Mouse (Mus musculus) limb, embryonic 10.5 days (tissue): ENCODE data around the gene Fth1. TPM values are rescaled to one million over a fixed set of nuclear protein-coding genes. Genes with fewer than 3 reads are reported as not detected.
"Not testable (repeated sequence)": the region's sequence is repeated elsewhere in the genome, so short reads cannot be mapped to it uniquely, and the experiment has no call there.

Experiments
- DNase-seq: peaks from one replicate; pipeline ENCODE4 v3.0.0-alpha.2; 2017; ENCODE audit warnings: low spot score
- H3K27ac ChIP-seq: fragments of 300-500 bp; sonication (generic); 2 replicates; pipeline ENCODE4 v1.5.1; 2016; ENCODE audit warnings: mild to moderate bottlenecking
- H3K27me3 ChIP-seq: fragments of 300-500 bp; sonication (generic); 2 replicates; pipeline ENCODE4 v1.6.1; 2016; ENCODE audit warnings: low read depth, mild to moderate bottlenecking; ENCODE audit not compliant: poor library complexity, severe bottlenecking
- H3K36me3 ChIP-seq: fragments of 300-500 bp; sonication (generic); 2 replicates; pipeline ENCODE4 v1.6.1; 2016; ENCODE audit warnings: mild to moderate bottlenecking, moderate library complexity
- H3K4me1 ChIP-seq: fragments of 300-500 bp; sonication (generic); 2 replicates; pipeline ENCODE4 v1.6.1; 2016
- H3K4me3 ChIP-seq: fragments of 300-500 bp; sonication (generic); 2 replicates; pipeline ENCODE4 v1.5.1; 2016; ENCODE audit warnings: mild to moderate bottlenecking, moderate library complexity
- H3K9me3 ChIP-seq: fragments of 300-500 bp; sonication (generic); replicated peaks from 2 replicates; pipeline ENCODE4 v1.6.1; 2016; ENCODE audit warnings: mild to moderate bottlenecking
- whole genome bisulfite sequencing: fragments of 180-500 bp; shearing (Covaris S2); methylation state at CpG from one replicate; pipeline ENCODE4 v1.1.7; 2016; 5-methylcytosine and 5-hydroxymethylcytosine counted together
- polyA plus RNA-seq: library from polyadenylated mRNA; unstranded; fragments of >200 nt; fragmentation: Nextera tagmentation; extraction: Ambion mirVana; gene quantifications from 2 replicates; pipeline ENCODE4 v1.2.1, GENCODE M21; 2016

Fth1 gene
- polyA plus RNA-seq, 1 experiment from 2014 or later = 1,175 TPM

DNA sequence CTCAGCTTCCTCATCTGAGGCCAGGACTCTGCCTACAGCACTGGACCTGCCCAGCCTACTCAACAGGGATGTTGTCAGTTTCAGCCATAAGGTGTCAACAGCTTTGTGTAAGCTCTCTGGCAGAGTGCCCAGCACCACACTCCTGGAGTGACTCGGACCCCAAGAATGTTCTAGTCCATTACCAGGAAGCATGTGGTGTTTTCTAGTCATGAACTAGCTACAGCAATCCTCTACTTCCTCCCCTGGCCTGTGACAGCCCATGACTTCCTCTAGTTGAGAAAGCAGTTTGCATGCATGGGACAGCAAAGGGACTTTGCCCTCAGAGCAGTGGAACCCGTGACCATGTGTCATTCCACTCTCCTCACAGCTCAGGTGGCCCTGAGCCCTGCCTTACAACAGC, 5.5 kb upstream of the Fth1 start:
- not testable (repeated sequence) for DNase-seq, H3K9me3 ChIP-seq, H3K27ac ChIP-seq, H3K4me1 ChIP-seq, H3K4me3 ChIP-seq, H3K27me3 ChIP-seq, H3K36me3 ChIP-seq
- WGBS = 81% methylated on average over 2 of the region's 2 CpGs

DNA sequence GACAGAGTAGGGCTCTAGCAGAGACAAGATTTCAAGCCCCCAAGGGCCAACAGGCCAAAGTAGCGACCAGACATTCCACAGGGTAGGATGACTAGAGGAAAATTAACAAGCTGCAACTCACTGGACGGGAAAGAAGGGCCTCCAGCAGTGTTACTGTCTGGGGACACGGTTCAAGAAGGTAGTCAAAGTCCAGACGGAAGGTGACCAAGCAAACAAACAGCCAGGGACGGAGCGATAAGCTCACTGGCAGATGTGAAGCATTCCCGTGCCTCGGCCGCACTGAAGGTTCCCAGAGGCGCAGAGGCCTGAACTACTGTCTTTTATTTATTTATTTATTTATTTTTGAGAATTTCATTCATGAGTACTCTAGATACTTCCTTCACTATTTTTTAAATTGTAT, 3.3 kb upstream of the Fth1 start:
- no peaks in the 10 kb centered on the region for H3K27me3 ChIP-seq
- H3K4me3 ChIP-seq = no peak overlapping the region
- H3K27ac ChIP-seq = no peak overlapping the region
- H3K4me1 ChIP-seq = peaks cover 13% of the 10 kb centered on the region
- no peaks in the 10 kb centered on the region for H3K9me3 ChIP-seq
- no peak for DNase-seq
- no peaks in the 10 kb centered on the region for H3K36me3 ChIP-seq
- WGBS = 84% methylated on average over 10 of the region's 10 CpGs

DNA sequence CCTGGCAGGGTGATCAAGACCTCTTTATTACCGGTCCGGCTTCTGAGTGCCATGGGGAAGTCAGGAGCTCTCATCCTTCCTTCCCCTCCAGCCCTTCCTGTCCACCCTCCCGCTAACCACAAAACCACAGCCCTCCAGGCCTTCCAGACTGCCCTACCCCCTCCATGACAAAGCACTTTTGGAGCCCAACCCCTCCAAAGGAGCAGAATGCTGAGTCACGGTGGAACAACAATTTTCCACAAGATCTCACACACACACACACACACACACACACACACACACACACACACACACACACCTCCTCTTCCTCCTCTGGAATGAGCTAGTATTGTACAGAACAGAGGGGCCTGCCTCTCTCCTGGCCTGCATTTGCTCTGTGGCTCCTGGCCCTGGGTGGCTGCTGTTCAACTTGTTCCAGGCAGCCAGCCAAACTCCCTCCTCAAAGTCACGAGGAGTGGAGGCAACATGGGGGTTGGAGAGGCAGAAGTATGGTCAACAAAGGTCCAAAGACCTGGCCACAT, 1.9 kb upstream of the Fth1 start:
- 69% methylated on average over 5 of the region's 5 CpGs for WGBS
- Histone ChIP-seq H3K36me3 (no peaks in the 10 kb centered on the region), H3K27me3 (no peaks in the 10 kb centered on the region), H3K4me3 (no peak overlapping the region), H3K9me3 (no peaks in the 10 kb centered on the region), H3K27ac (no peak overlapping the region), H3K4me1 (peaks cover 17% of the 10 kb centered on the region)
- no peak for DNase-seq

- Histone ChIP-seq H3K27me3 (no peaks in the 10 kb centered on the region), H3K9me3 (no peaks in the 10 kb centered on the region), H3K4me1 (peaks cover 24% of the 10 kb centered on the region), H3K27ac (no peak overlapping the region), H3K36me3 (peaks cover 4% of the 10 kb centered on the region), H3K4me3 (no peak overlapping the region)
- DNase-seq = no peak
- 84% methylated on average over 2 of the region's 2 CpGs for WGBS
Measured at GRCm38 (mm10) chr19:9979156-9979555, 1.2 kb upstream of the Fth1 start.

GRCm38 (mm10) chr19:9981621-9982020, 1.2 kb downstream of the Fth1 start:
- Histone ChIP-seq H3K27ac (peak overlapping the region; percentile 92), H3K27me3 (no peaks in the 10 kb centered on the region), H3K4me3 (peak overlapping the region; percentile 74), H3K9me3 (no peaks in the 10 kb centered on the region), H3K4me1 (peaks cover 22% of the 10 kb centered on the region), H3K36me3 (peaks cover 28% of the 10 kb centered on the region)
- DNase-seq = no peak
- WGBS = 79% methylated on average over 4 of the region's 4 CpGs

GRCm38 (mm10) chr19:9982151-9982851, 1.9 kb downstream of the Fth1 start:
- H3K9me3 ChIP-seq = no peaks in the 10 kb centered on the region
- peaks cover 29% of the 10 kb centered on the region for H3K4me1 ChIP-seq
- H3K27me3 ChIP-seq = no peaks in the 10 kb centered on the region
- H3K27ac ChIP-seq = peak overlapping the region; percentile 92
- H3K36me3 ChIP-seq = peaks cover 30% of the 10 kb centered on the region
- WGBS = under 1% methylated on average over 58 of the region's 59 CpGs
- peak; percentile 98 for DNase-seq
- peak overlapping the region; percentile 74 for H3K4me3 ChIP-seq

- Histone ChIP-seq H3K9me3 (no peaks in the 10 kb centered on the region), H3K4me1 (peaks cover 36% of the 10 kb centered on the region), H3K27ac (peak overlapping the region; percentile 92), H3K36me3 (peaks cover 30% of the 10 kb centered on the region), H3K27me3 (no peaks in the 10 kb centered on the region), H3K4me3 (peak overlapping the region; percentile 74)
- under 1% methylated on average over 31 of the region's 31 CpGs for WGBS
- no peak for DNase-seq
Measured at GRCm38 (mm10) chr19:9982852-9983542, 2.6 kb downstream of the Fth1 start.

GRCm38 (mm10) chr19:9984111-9985055, 4.0 kb downstream of the Fth1 start:
- Histone ChIP-seq H3K4me3 (peak overlapping the region; percentile 74), H3K27me3 (no peaks in the 10 kb centered on the region), H3K36me3 (peaks cover 30% of the 10 kb centered on the region), H3K4me1 (peaks cover 38% of the 10 kb centered on the region), H3K27ac (no peak overlapping the region), H3K9me3 (no peaks in the 10 kb centered on the region)
- no peak for DNase-seq
- WGBS = 94% methylated on average over 20 of the region's 20 CpGs

DNA sequence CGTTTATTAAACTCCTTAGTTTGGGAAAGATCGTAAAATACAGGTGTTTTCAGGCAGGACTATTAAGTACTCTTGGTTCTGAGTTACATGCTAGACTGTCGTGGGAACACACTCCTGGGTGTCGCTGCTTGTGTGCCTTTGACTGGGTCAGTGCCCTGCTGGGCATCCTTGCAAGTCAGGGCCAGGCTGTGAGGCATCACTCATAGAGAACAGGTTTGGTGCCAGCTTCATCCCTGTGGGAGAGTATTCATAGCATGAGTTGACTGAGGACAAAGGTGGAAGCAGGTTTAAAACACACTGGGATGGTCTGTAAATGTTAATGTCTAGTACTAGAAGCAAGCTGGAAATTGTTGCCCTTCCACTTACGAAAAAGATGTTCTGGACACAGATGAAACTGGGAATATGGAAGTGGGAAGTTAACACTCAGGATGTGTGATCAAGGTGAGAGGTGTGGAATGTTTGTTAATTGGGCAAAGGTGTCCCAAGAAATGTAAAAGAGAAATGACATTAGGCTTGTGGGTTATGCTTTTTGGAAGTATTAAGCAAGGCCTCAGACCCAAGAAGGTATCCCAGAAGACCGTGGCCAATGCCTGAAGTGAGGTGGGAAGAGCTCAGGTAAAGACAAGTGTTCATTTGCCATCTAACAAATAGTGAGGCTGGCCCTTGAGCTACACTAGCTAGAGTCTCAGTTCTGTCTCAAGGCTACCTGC, 4.9 kb downstream of the Fth1 start:
- Histone ChIP-seq H3K36me3 (peaks cover 30% of the 10 kb centered on the region), H3K4me3 (no peak overlapping the region), H3K27me3 (no peaks in the 10 kb centered on the region), H3K9me3 (no peaks in the 10 kb centered on the region), H3K4me1 (peaks cover 38% of the 10 kb centered on the region), H3K27ac (no peak overlapping the region)
- no peak for DNase-seq
- 94% methylated on average over 6 of the region's 6 CpGs for WGBS

- WGBS = 88% methylated on average over 2 of the region's 2 CpGs
- Histone ChIP-seq H3K9me3 (no peaks in the 10 kb centered on the region), H3K36me3 (peaks cover 30% of the 10 kb centered on the region), H3K27ac (no peak overlapping the region), H3K27me3 (no peaks in the 10 kb centered on the region), H3K4me1 (peaks cover 38% of the 10 kb centered on the region), H3K4me3 (no peak overlapping the region)
- DNase-seq = no peak
Measured at GRCm38 (mm10) chr19:9985900-9986421, 5.6 kb downstream of the Fth1 start.

DNA sequence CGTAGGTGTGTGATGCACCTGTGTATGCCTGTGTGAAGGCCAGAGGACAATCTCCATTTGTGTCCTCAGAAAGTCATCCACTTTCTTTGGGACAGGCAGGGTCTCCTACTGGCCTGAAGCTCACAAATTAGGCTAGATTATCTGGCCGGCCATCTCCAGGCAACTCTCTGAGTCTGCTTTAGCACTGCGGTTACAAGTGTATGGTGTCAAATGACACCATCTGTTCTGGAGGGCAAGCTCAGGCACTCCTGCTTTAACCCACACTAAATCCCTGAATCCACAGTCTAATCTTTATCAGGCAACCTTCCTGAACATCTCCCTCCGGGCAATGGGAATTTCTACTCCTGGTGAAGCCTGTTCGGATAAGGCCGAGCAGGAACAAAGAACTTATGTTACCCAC, 6.8 kb downstream of the Fth1 start:
- no peak overlapping the region for H3K4me3 ChIP-seq
- H3K27ac ChIP-seq = peak overlapping the region; percentile 64
- 30% methylated on average over 6 of the region's 6 CpGs for WGBS
- DNase-seq = no peak
- peaks cover 30% of the 10 kb centered on the region for H3K4me1 ChIP-seq
- H3K9me3 ChIP-seq = no peaks in the 10 kb centered on the region
- no peaks in the 10 kb centered on the region for H3K27me3 ChIP-seq
- H3K36me3 ChIP-seq = peaks cover 30% of the 10 kb centered on the region

GRCm38 (mm10) chr19:9987593-9987992, 7.2 kb downstream of the Fth1 start:
- no peaks in the 10 kb centered on the region for H3K9me3 ChIP-seq
- no peaks in the 10 kb centered on the region for H3K27me3 ChIP-seq
- peak overlapping the region; percentile 64 for H3K27ac ChIP-seq
- H3K36me3 ChIP-seq = peaks cover 30% of the 10 kb centered on the region
- no peak overlapping the region for H3K4me3 ChIP-seq
- H3K4me1 ChIP-seq = peaks cover 34% of the 10 kb centered on the region
- DNase-seq = no peak
